Mouse (Mus musculus) bone marrow, adult 2 months (tissue): ENCODE results near the gene Copz1. TPM values are rescaled to one million over a fixed set of nuclear protein-coding genes. Genes with fewer than 3 reads are reported as not detected.

Experiments
- H3K27ac ChIP-seq: fragments of 200-500 bp; 2 replicates; pipeline ENCODE4 v1.5.1; 2012; ENCODE audit warnings: low read depth, mild to moderate bottlenecking, control low read depth, inconsistent platforms, low read length; ENCODE audit not compliant: control insufficient read depth, poor library complexity, insufficient read depth
- H3K4me1 ChIP-seq: fragments of 200-500 bp; 2 replicates; pipeline ENCODE4 v1.6.1; 2011; ENCODE audit warnings: low read length; ENCODE audit not compliant: control insufficient read depth, insufficient read depth
- H3K4me3 ChIP-seq: fragments of 200-500 bp; replicated peaks from 2 replicates; pipeline ENCODE3; 2011; ENCODE audit warnings: mild to moderate bottlenecking, low read depth, low read length, control low read depth; ENCODE audit not compliant: control insufficient read depth
- CTCF ChIP-seq: fragments of 200-500 bp; IDR thresholded peaks from 2 replicates; pipeline ENCODE4 v1.5.1; 2011; ENCODE audit warnings: low read length, control low read depth; ENCODE audit not compliant: control insufficient read depth, insufficient read depth
- POLR2A ChIP-seq: fragments of 200-500 bp; IDR thresholded peaks from 2 replicates; pipeline ENCODE4 v1.6.1; 2011; ENCODE audit warnings: low read depth, mild to moderate bottlenecking, control low read depth, low read length, borderline replicate concordance; ENCODE audit not compliant: control insufficient read depth
- WGBS: fragments of 180-500 bp; shearing (Covaris S2); methylation state at CpG from one replicate; pipeline ENCODE4 v1.1.7; 2018; 5-methylcytosine and 5-hydroxymethylcytosine counted together
- polyA plus RNA-seq: library from polyadenylated mRNA; stranded (reverse); fragments of >200 nt; gene quantifications from 2 replicates; pipeline ENCODE4 v1.2.4, GENCODE M21; 2011; ENCODE audit warnings: low replicate concordance; ENCODE audit not compliant: missing spikeins, insufficient read depth, insufficient read length

The Copz1 gene
- polyA plus RNA-seq, 1 experiment, result 155 TPM

GRCm38 (mm10) chr15:103347275-103347684 is 74.8 kb downstream of the Copz1 start:
- 2% methylated on average over 2 of the region's 2 CpGs for WGBS
- H3K27ac ChIP-seq, result no peak overlapping the region
- TF ChIP-seq CTCF (peak; percentile 82), POLR2A (no peak)

More at GRCm38 (mm10) chr15:103347275-103347684, 74.8 kb downstream of the Copz1 start:
- Histone ChIP-seq H3K4me3 (no peak overlapping the region), H3K4me1 (no peaks in the 10 kb centered on the region)

Other genes starting within 250 kb of the Copz1 start
- gene Smug1, start 105.6 kb upstream of the Copz1 start, polyA plus RNA-seq, result 3.0 and 3.9 TPM in 2 replicates
- gene Cbx5, start 32.9 kb upstream of the Copz1 start, polyA plus RNA-seq, result 178 and 226 TPM in 2 replicates
- 406 and 641 TPM in 2 replicates for gene Hnrnpa1, start 32.3 kb upstream of the Copz1 start, polyA plus RNA-seq
- gene Nfe2, start 14.3 kb upstream of the Copz1 start, polyA plus RNA-seq, result 218 and 304 TPM in 2 replicates
- gene Gpr84, start 37.9 kb downstream of the Copz1 start, polyA plus RNA-seq, result 1.5 and 2.3 TPM in 2 replicates
- gene Zfp385a, start 67.4 kb downstream of the Copz1 start, polyA plus RNA-seq, result 9.8 and 12.7 TPM in 2 replicates
- 7.3 and 23.1 TPM in 2 replicates for gene Itga5, start 94.0 kb downstream of the Copz1 start, polyA plus RNA-seq
- 2.9 TPM in 1 of 2 replicates, not detected in the other for gene Gtsf1, start 157.8 kb downstream of the Copz1 start, polyA plus RNA-seq
- gene Gtsf2, start 175.8 kb downstream of the Copz1 start, polyA plus RNA-seq, result not detected in 2 replicates
- 32.0 and 65.9 TPM in 2 replicates for gene Nckap1l, start 181.1 kb downstream of the Copz1 start, polyA plus RNA-seq
- 15.2 and 32.6 TPM in 2 replicates for gene Pde1b, start 230.3 kb downstream of the Copz1 start, polyA plus RNA-seq